Mouse (Mus musculus) cortical plate, adult 2 months (tissue): Measurements from ENCODE around the gene Vmn1r192. TPM values are rescaled to one million over a fixed set of nuclear protein-coding genes. Genes with fewer than 3 reads are reported as not detected.
"Not testable (repeated sequence)": the region's sequence is repeated elsewhere in the genome, so short reads cannot be mapped to it uniquely, and the experiment has no call there.

Experiments
- H3K27ac ChIP-seq: fragments of 200-500 bp; 2 replicates; pipeline ENCODE4 v1.5.1; 2012; ENCODE audit warnings: low read length, control low read depth, inconsistent platforms; ENCODE audit not compliant: insufficient read depth
- H3K4me1 ChIP-seq: fragments of 200-500 bp; 2 replicates; pipeline ENCODE4 v1.6.1; 2011; ENCODE audit warnings: low read length; ENCODE audit not compliant: control insufficient read depth, insufficient read depth
- H3K4me3 ChIP-seq: fragments of 200-500 bp; 2 replicates; pipeline ENCODE4 v1.5.1; 2011; ENCODE audit warnings: mild to moderate bottlenecking, low read length, control low read depth; ENCODE audit not compliant: insufficient read depth
- CTCF ChIP-seq: fragments of 200-500 bp; IDR thresholded peaks from 2 replicates; pipeline ENCODE4 v1.5.1; 2011; ENCODE audit warnings: mild to moderate bottlenecking, control low read depth, low read length; ENCODE audit not compliant: insufficient read depth; ENCODE audit errors: extremely low read depth
- POLR2A ChIP-seq: fragments of 200-500 bp; IDR thresholded peaks from 2 replicates; pipeline ENCODE4 v1.6.1; 2011; ENCODE audit warnings: mild to moderate bottlenecking, low read length, control low read depth; ENCODE audit not compliant: insufficient read depth; ENCODE audit errors: extremely low read depth
- polyA plus RNA-seq: library from polyadenylated mRNA; depleted of rRNA; stranded (reverse); fragments of >200 nt; gene quantifications from 2 replicates; pipeline ENCODE4 v1.2.3, GENCODE M21; 2012; rRNA removed

Gene Vmn1r192
- polyA plus RNA-seq, result not detected in 2 replicates

DNA sequence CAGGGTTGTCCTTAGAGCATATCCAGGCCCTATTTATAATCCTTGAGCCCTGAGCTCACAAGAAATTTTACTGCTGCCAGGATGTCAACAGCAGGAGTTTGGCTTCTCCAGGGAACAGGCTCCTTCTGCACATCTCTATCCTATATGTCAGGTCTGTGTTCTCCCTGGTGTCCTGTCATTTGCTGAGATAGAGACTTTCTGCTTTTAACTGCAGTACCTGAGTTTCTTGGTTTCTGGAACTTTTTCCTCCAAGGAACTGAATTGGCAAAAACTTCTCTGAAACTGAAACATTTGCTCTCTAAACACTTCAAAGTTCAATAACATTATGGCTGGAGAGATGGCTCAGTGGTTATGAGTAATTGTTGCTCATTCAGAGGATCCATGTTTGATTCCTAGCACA is at the start of gene Vmn1r192:
Vmn1r192 (minus strand) TSS at position 101 of the 400 bp plus-strand sequence.
- H3K4me1 ChIP-seq, result no peaks in the 10 kb centered on the region
- no peak within 1 kb of the TSS for H3K4me3 ChIP-seq
- TF ChIP-seq CTCF, result no peak
- no peak within 1 kb of the TSS for H3K27ac ChIP-seq

DNA sequence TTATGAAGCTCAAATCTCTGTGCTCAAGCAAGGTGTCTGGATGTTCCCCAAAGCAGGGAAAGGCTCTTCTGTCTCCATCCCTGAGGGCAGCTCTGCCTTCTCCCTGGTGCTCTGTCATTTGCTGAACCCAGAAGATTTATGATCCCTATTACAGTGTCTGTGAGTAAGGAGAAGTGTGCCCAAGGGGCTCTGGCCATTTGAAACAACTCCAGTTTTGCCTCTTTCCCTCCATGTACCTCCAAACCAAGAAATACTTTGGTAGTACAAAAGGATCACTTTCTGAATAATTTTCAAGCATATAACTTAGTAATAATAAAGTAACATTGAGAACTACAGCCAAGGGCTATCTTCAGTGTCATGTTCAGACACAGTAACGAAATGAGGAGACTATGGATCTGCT is 32.1 kb upstream of the Vmn1r192 start, which contains the start of gene Vmn1r193:
Vmn1r193 (minus strand) TSS at position 101 of the 400 bp plus-strand sequence.
- not testable (repeated sequence) for H3K4me3 ChIP-seq, H3K4me1 ChIP-seq, H3K27ac ChIP-seq

DNA sequence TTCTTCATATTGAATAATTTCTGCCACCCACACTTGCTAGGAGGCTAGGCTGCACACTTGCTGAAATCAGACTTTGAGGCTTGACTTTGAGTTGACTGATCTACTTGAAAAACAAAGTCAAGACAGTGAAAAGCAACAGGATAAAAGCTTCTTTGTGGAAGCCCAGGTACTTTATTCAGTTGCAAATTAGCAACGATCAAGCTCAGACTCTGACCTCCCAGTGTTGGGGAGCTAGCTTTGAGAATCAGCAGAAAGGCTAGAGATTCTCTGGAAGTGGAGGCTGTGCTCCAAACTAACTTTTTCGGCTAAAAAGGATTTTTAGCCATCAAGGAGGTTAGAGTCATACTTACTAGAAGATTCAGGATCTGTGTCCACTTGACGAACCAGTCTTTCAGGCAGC is 1.8 kb upstream of the Vmn1r192 start:
- H3K4me3 ChIP-seq, H3K27ac ChIP-seq, H3K4me1 ChIP-seq: not testable (repeated sequence)

DNA sequence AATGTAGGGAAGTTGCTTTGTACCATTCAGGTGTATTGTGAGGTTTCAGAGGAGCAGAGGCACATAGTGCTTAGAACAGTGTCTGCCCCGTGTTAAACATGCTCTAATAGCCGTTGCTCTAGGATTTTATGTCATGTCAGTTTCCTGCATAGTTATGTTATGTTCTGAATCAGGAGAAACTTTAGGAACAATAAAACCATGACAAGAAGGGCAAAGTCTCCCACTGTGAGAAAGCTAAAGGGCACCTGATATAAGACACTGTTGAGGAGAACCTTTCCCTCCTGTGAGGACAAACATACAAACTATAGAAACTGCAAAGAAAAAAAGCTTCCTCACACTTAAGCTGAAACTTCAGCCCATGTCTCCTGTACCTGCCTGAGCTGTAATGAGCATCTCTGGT is 556 bp downstream of the Vmn1r192 start:
- H3K4me1 ChIP-seq, result no peaks in the 10 kb centered on the region
- no peak overlapping the region for H3K27ac ChIP-seq
- TF ChIP-seq POLR2A (no peak), CTCF (no peak)
- H3K4me3 ChIP-seq, result no peak overlapping the region

DNA sequence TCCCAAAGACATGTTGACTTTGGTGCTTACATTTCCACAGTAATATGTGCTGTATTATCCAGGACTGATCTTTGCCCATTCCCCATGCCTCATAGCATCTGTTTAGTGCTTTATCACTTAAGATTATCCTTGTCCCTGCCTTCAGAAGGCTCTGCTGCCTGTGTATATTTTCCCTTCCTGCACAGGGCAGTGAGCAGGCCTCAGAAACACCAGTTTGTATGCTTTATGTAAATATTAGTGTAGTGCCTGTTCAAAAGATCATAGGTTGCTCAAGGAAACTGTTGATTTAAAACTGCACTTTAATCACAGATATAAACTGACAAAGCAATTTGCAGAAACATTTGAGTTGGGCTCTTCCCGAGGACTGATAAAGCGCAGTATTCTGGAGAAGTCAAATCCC is 1.6 kb downstream of the Vmn1r192 start:
- no peak overlapping the region for H3K27ac ChIP-seq
- no peak overlapping the region for H3K4me3 ChIP-seq
- H3K4me1 ChIP-seq, result no peaks in the 10 kb centered on the region
- TF ChIP-seq CTCF (no peak), POLR2A (no peak)

DNA sequence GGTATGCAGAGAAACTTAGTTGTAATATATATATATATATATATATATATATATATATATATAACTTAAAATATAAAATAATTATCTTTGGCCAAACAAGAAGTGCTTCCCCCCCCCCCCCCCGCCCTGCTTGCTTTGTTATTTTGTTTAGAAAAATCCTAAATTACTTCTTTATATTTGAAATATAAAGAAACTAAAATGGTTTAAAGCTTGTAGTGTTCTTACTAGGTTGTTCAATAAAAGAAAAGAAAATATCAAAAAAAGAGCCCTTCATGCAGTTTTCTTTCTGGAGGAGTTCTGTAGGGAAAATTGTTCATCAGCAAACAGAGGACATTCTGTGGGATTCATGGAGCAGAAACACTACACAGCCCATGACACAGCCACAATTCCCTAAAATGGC is 7.1 kb downstream of the Vmn1r192 start, which contains the start of gene Vmn1r191:
Vmn1r191 (minus strand) TSS at position 101 of the 400 bp plus-strand sequence.
- no peak within 1 kb of the TSS for H3K27ac ChIP-seq

DNA sequence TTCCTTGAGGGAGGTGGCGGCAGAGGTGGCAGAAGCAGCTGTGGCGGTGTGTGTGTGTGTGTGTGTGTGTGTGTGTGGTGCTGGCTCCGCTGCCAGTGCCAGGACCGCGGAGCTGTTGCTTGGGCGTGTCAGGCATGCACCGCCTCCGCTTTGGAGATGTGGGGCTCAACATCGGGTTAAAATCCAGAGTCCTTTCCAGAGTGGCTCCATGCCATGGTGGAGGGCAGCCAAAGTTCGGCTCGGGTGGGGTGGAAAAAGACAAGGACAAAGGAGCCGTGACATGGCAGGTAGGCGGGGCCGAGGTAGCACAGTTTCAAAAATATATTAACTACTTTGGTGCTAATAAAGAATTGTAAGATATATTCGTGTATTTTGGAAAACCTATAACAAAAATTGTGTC is 22.5 kb downstream of the Vmn1r192 start:
- no peak overlapping the region for H3K4me3 ChIP-seq
- no peak for TF ChIP-seq POLR2A
- TF ChIP-seq CTCF, result no peak
- H3K4me1 ChIP-seq, result no peaks in the 10 kb centered on the region
- H3K27ac ChIP-seq, result no peak overlapping the region

More for the DNA sequence above, 7.1 kb downstream of the Vmn1r192 start, which contains the start of gene Vmn1r191:
- H3K4me1 ChIP-seq, result no peaks in the 10 kb centered on the region
- TF ChIP-seq CTCF, result no peak
- no peak for TF ChIP-seq POLR2A
- no peak within 1 kb of the TSS for H3K4me3 ChIP-seq

DNA sequence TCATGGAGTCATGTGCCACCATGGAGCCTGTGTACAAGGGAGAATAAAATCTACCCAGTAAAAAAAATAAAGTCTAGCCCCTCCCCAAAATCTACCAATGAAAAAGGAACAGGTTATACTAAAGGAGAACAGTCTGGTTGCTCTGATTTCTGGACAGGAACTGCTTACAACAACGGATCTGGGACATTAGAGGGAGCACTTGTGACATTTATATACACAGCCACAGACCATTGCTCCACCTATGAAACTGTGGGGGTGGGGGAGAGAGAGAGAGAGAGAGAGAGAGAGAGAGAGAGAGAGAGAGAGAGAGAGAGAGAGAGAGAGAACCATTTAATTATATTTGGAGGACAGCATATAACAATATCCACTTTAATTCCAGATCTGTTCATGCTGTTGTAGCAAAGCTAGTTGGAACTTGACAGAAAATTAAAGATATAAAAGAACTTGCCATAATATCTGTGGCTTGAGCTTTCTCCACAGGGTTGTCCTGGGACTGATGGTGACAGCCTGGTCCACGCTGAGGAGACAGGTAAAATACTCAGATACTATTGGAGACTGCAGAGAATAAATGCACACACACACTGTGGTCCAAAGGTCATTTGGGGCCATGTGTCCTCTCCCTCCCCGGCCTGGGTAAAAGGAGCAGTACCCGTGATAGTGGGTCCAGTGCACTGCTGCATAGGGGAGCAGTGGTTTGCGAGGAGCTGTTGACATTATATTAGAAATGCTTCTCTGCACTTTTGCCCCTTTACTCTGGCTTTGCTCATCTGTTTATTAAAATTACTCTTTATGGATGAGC is 54.2 kb downstream of the Vmn1r192 start:
- H3K4me1 ChIP-seq, H3K27ac ChIP-seq, H3K4me3 ChIP-seq: not testable (repeated sequence)

Other genes starting within 250 kb of the Vmn1r192 start
- 2.2 and 2.3 TPM in 2 replicates for gene Zfp184, start 246.0 kb downstream of the Vmn1r192 start, polyA plus RNA-seq
- gene Pom121l2, start 209.9 kb downstream of the Vmn1r192 start, polyA plus RNA-seq, result 0.04 TPM in 1 of 2 replicates, not detected in the other
- gene Prss16, start 181.4 kb downstream of the Vmn1r192 start, polyA plus RNA-seq, result 1.9 and 2.5 TPM in 2 replicates
- 0.75 TPM in 1 of 2 replicates, not detected in the other for gene Hist1h2ah, start 155.6 kb downstream of the Vmn1r192 start, polyA plus RNA-seq
- gene Hist1h2bk, start 155.3 kb downstream of the Vmn1r192 start, polyA plus RNA-seq, result 0.50 and 0.64 TPM in 2 replicates
- 5.7 and 7.9 TPM in 2 replicates for gene Hist1h4i, start 149.8 kb downstream of the Vmn1r192 start, polyA plus RNA-seq
- 0.63 and 1.1 TPM in 2 replicates for gene Hist1h2ag, start 148.2 kb downstream of the Vmn1r192 start, polyA plus RNA-seq
- 0.64 and 0.69 TPM in 2 replicates for gene Hist1h2bj, start 147.9 kb downstream of the Vmn1r192 start, polyA plus RNA-seq
- not detected in 2 replicates for gene Vmn1r188, start 106.7 kb downstream of the Vmn1r192 start, polyA plus RNA-seq
- not detected in 2 replicates for gene Vmn1r189, start 85.3 kb downstream of the Vmn1r192 start, polyA plus RNA-seq
- not detected in 2 replicates for gene Vmn1r191, start 7.2 kb downstream of the Vmn1r192 start, polyA plus RNA-seq
- not detected in 2 replicates for gene Vmn1r193, start 32.0 kb upstream of the Vmn1r192 start, polyA plus RNA-seq
- not detected in 2 replicates for gene Vmn1r194, start 53.1 kb upstream of the Vmn1r192 start, polyA plus RNA-seq
- not detected in 2 replicates for gene Vmn1r195, start 79.4 kb upstream of the Vmn1r192 start, polyA plus RNA-seq
- gene Vmn1r196, start 98.8 kb upstream of the Vmn1r192 start, polyA plus RNA-seq, result not detected in 2 replicates
- gene Vmn1r197, start 133.4 kb upstream of the Vmn1r192 start, polyA plus RNA-seq, result not detected in 2 replicates
- not detected in 2 replicates for gene Vmn1r198, start 159.2 kb upstream of the Vmn1r192 start, polyA plus RNA-seq
- gene Vmn1r199, start 188.7 kb upstream of the Vmn1r192 start, polyA plus RNA-seq, result not detected in 2 replicates
- gene Vmn1r200, start 199.2 kb upstream of the Vmn1r192 start, polyA plus RNA-seq, result not detected in 2 replicates